Mouse (Mus musculus) forebrain, embryonic 16.5 days (tissue): ENCODE data around the gene Rpain. TPM values are rescaled to one million over a fixed set of nuclear protein-coding genes. Genes with fewer than 3 reads are reported as not detected.

ENCODE experiments used
- ATAC-seq: fragments of 200-750 bp; cut with Nextera tagmentation; 2 replicates; pipeline ENCODE4 v1.8.0; 2017; ENCODE audit warnings: mild to moderate bottlenecking, moderate library complexity
- H3K27ac ChIP-seq: fragments of 300-500 bp; sonication (generic); 2 replicates; pipeline ENCODE4 v1.5.1; 2014; ENCODE audit warnings: low read length, control low read depth
- H3K27me3 ChIP-seq: fragments of 300-500 bp; sonication (generic); replicated peaks from 2 replicates; pipeline ENCODE4 v1.6.1; 2014; ENCODE audit warnings: low read length; ENCODE audit not compliant: control insufficient read depth, insufficient read depth
- H3K36me3 ChIP-seq: fragments of 300-500 bp; sonication (generic); 2 replicates; pipeline ENCODE4 v1.6.1; 2014; ENCODE audit not compliant: control insufficient read depth, insufficient read depth
- H3K4me1 ChIP-seq: fragments of 300-500 bp; sonication (generic); replicated peaks from 2 replicates; pipeline ENCODE4 v1.6.1; 2014; ENCODE audit warnings: low read length; ENCODE audit not compliant: control insufficient read depth, insufficient read depth
- H3K4me2 ChIP-seq: fragments of 300-500 bp; sonication (generic); 2 replicates; pipeline ENCODE4 v1.6.1; 2014; ENCODE audit warnings: mild to moderate bottlenecking, low read length, control low read depth
- H3K4me3 ChIP-seq: fragments of 300-500 bp; sonication (generic); replicated peaks from 2 replicates; pipeline ENCODE4 v1.5.1; 2014; ENCODE audit warnings: mild to moderate bottlenecking, low read length, control low read depth
- H3K9ac ChIP-seq: fragments of 300-500 bp; sonication (generic); replicated peaks from 2 replicates; pipeline ENCODE4 v1.6.1; 2014; ENCODE audit warnings: low read depth, low read length, control low read depth
- H3K9me3 ChIP-seq: fragments of 300-500 bp; sonication (generic); 2 replicates; pipeline ENCODE4 v1.6.1; 2016; ENCODE audit warnings: low read length; ENCODE audit not compliant: control insufficient read depth
- WGBS: fragments of 180-500 bp; shearing (Covaris S2); extraction: QIAGEN DNeasy Blood & Tissue Kit; methylation state at CpG from one replicate; pipeline ENCODE4 v1.1.7; 2014; 5-methylcytosine and 5-hydroxymethylcytosine counted together
- polyA plus RNA-seq: library from polyadenylated mRNA; unstranded; fragments of >200 nt; fragmentation: Nextera tagmentation; extraction: Ambion mirVana; gene quantifications from 2 replicates; pipeline ENCODE4 v1.2.1, GENCODE M21; 2015

The Rpain gene
- polyA plus RNA-seq, 1 experiment from 2014 or later, result 87.0 TPM

- Histone ChIP-seq H3K9ac (no peak overlapping the region), H3K4me3 (no peak overlapping the region), H3K27me3 (no peaks in the 10 kb centered on the region), H3K9me3 (no peaks in the 10 kb centered on the region), H3K36me3 (peaks cover 33% of the 10 kb centered on the region), H3K4me2 (no peak overlapping the region), H3K4me1 (peaks cover 13% of the 10 kb centered on the region), H3K27ac (no peak overlapping the region)
- WGBS, result 75% methylated on average over 4 of the region's 4 CpGs
- no peak for ATAC-seq
Measured at GRCm38 (mm10) chr11:70964222-70964907, 5.6 kb upstream of the Rpain start.

GRCm38 (mm10) chr11:70969271-70969794 lies 680 bp upstream of the Rpain start:
- peak overlapping the region; percentile 88 for H3K4me2 ChIP-seq
- WGBS, result under 1% methylated on average over 25 of the region's 25 CpGs
- peaks cover 17% of the 10 kb centered on the region for H3K36me3 ChIP-seq
- ATAC-seq, result peak; percentile 10
- H3K9ac ChIP-seq, result peak overlapping the region; percentile 88
- peaks cover 19% of the 10 kb centered on the region for H3K4me1 ChIP-seq
- peak overlapping the region; percentile 86 for H3K27ac ChIP-seq
- peak overlapping the region; percentile 88 for H3K4me3 ChIP-seq
- no peaks in the 10 kb centered on the region for H3K9me3 ChIP-seq
- no peaks in the 10 kb centered on the region for H3K27me3 ChIP-seq

- Histone ChIP-seq H3K27me3 (no peaks in the 10 kb centered on the region), H3K4me1 (peaks cover 19% of the 10 kb centered on the region), H3K4me2 (peak overlapping the region; percentile 91), H3K27ac (peak overlapping the region; percentile 94), H3K9ac (peak overlapping the region; percentile 68), H3K36me3 (peaks cover 4% of the 10 kb centered on the region), H3K4me3 (peak overlapping the region; percentile 88), H3K9me3 (no peaks in the 10 kb centered on the region)
- ATAC-seq, result peak; percentile 10
- WGBS, result 17% methylated on average over 24 of the region's 24 CpGs
Measured at GRCm38 (mm10) chr11:70970560-70971540, 837 bp downstream of the Rpain start.

- WGBS, result 52% methylated on average over 1 of the region's 1 CpGs
- no peak overlapping the region for H3K9ac ChIP-seq
- H3K36me3 ChIP-seq, result peaks cover 13% of the 10 kb centered on the region
Measured at GRCm38 (mm10) chr11:70972586-70972985, 2.6 kb downstream of the Rpain start.

GRCm38 (mm10) chr11:70973947-70974346 lies 3.9 kb downstream of the Rpain start:
- H3K9ac ChIP-seq, result no peak overlapping the region
- 70% methylated on average over 4 of the region's 4 CpGs for WGBS
- H3K36me3 ChIP-seq, result peaks cover 23% of the 10 kb centered on the region
- H3K4me1 ChIP-seq, result peaks cover 6% of the 10 kb centered on the region
- no peaks in the 10 kb centered on the region for H3K27me3 ChIP-seq
- no peaks in the 10 kb centered on the region for H3K9me3 ChIP-seq
- no peak overlapping the region for H3K4me2 ChIP-seq
- H3K4me3 ChIP-seq, result no peak overlapping the region
- no peak for ATAC-seq
- H3K27ac ChIP-seq, result no peak overlapping the region

More at GRCm38 (mm10) chr11:70972586-70972985, 2.6 kb downstream of the Rpain start:
- H3K4me1 ChIP-seq, result peaks cover 17% of the 10 kb centered on the region
- H3K4me3 ChIP-seq, result no peak overlapping the region
- no peak overlapping the region for H3K27ac ChIP-seq
- no peak for ATAC-seq
- no peak overlapping the region for H3K4me2 ChIP-seq
- no peaks in the 10 kb centered on the region for H3K9me3 ChIP-seq
- H3K27me3 ChIP-seq, result no peaks in the 10 kb centered on the region

GRCm38 (mm10) chr11:70975193-70975592 lies 5.2 kb downstream of the Rpain start:
- H3K9ac ChIP-seq, result no peak overlapping the region
- WGBS, result 73% methylated on average over 2 of the region's 2 CpGs
- no peak overlapping the region for H3K4me2 ChIP-seq
- peaks cover 6% of the 10 kb centered on the region for H3K4me1 ChIP-seq
- H3K36me3 ChIP-seq, result peaks cover 31% of the 10 kb centered on the region
- H3K27me3 ChIP-seq, result no peaks in the 10 kb centered on the region
- H3K27ac ChIP-seq, result no peak overlapping the region
- no peak overlapping the region for H3K4me3 ChIP-seq
- H3K9me3 ChIP-seq, result no peaks in the 10 kb centered on the region
- no peak for ATAC-seq

- Histone ChIP-seq H3K27ac (no peak overlapping the region), H3K4me3 (no peak overlapping the region), H3K9me3 (no peaks in the 10 kb centered on the region), H3K36me3 (peaks cover 33% of the 10 kb centered on the region), H3K4me1 (peaks cover 8% of the 10 kb centered on the region), H3K27me3 (no peaks in the 10 kb centered on the region), H3K4me2 (no peak overlapping the region), H3K9ac (no peak overlapping the region)
- ATAC-seq, result no peak
- 94% methylated on average over 6 of the region's 6 CpGs for WGBS
Measured at GRCm38 (mm10) chr11:70977293-70977692, 7.3 kb downstream of the Rpain start.

- no peak overlapping the region for H3K4me2 ChIP-seq
- no peak overlapping the region for H3K27ac ChIP-seq
- H3K36me3 ChIP-seq, result peaks cover 29% of the 10 kb centered on the region
- no peaks in the 10 kb centered on the region for H3K9me3 ChIP-seq
- ATAC-seq, result no peak
- no peaks in the 10 kb centered on the region for H3K27me3 ChIP-seq
- peaks cover 11% of the 10 kb centered on the region for H3K4me1 ChIP-seq
- H3K4me3 ChIP-seq, result no peak overlapping the region
- H3K9ac ChIP-seq, result no peak overlapping the region
- 86% methylated on average over 6 of the region's 6 CpGs for WGBS
Measured at GRCm38 (mm10) chr11:70980232-70980631, 10.2 kb downstream of the Rpain start.
